Mouse (Mus musculus) bone marrow macrophage, adult 2 months (primary cell): ENCODE data around the gene Rpl10.

Experiments
- CTCF ChIP-seq: IDR thresholded peaks from 2 replicates; pipeline ENCODE4 v1.5.1; 2012; ENCODE audit warnings: low read depth, mild to moderate bottlenecking, low read length, moderate library complexity
- POLR2A ChIP-seq: IDR thresholded peaks from 2 replicates; pipeline ENCODE4 v1.6.1; 2012; ENCODE audit warnings: mild to moderate bottlenecking, low read depth, low read length, borderline replicate concordance

GRCm38 (mm10) chrX:74245107-74245506 is 25.5 kb upstream of the Rpl10 start:
- TF ChIP-seq POLR2A, result no peak
- TF ChIP-seq CTCF, result no peak
